Mouse (Mus musculus): Measurements from ENCODE around the gene Blvrb.
"Not testable (repeated sequence)": the region's sequence is repeated elsewhere in the genome, so short reads cannot be mapped to it uniquely, and the experiment has no call there.

Gene Blvrb

DNA sequence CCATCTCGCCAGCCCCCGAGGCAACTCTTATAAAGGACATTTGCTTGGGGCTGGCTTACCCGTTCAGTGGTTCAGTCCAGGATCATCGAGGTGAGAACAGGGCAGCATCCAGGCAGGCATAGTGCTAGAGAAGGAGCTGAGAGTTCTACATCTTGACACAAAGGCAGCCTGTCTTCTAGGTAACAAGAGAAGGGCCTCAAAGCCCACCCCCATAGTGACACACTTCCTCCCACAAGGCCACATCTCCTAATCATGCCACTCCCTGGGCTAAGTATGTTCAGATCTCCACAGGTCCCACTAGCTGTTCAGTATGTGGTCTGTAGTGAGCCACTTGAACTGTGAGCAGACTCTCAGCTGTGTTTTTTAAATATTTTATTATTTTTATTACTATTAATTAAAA is 36.1 kb downstream of the Blvrb start:
- DNase-seq (ENCODE audit: low spot score) = no peak

DNA sequence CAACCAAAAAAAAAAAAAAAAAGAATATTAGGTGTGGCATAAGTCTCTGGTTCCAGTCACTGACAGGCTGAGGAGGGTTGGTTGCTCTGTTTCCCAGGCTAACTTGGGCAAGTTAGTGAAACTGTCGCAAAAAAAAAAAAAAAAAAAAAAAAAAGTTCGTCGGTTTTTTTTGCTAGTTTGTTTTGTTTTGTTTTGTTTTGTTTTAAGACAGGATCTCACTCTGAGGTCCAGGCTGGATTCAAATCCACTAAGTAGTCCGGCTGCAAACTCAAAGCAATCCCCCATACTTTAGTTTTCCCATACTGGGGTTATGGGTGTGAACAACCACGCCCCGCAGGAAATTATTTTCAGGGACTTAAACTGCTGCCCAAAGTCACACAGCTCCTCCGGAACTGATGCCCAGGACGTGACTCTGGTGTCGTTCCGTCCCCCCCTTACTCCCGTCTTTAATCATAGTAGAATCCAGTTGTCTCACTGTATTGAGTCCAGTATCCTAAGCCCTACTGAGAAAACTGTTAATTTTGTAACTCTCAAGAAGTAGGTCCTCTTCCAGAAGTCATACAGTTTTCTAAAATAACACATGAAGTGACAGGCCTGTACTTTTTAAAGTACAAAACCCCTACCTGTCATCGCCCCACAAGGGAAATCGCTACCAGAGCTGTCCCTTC is 38.5 kb downstream of the Blvrb start:
- no peak for DNase-seq (ENCODE audit: low spot score)

DNA sequence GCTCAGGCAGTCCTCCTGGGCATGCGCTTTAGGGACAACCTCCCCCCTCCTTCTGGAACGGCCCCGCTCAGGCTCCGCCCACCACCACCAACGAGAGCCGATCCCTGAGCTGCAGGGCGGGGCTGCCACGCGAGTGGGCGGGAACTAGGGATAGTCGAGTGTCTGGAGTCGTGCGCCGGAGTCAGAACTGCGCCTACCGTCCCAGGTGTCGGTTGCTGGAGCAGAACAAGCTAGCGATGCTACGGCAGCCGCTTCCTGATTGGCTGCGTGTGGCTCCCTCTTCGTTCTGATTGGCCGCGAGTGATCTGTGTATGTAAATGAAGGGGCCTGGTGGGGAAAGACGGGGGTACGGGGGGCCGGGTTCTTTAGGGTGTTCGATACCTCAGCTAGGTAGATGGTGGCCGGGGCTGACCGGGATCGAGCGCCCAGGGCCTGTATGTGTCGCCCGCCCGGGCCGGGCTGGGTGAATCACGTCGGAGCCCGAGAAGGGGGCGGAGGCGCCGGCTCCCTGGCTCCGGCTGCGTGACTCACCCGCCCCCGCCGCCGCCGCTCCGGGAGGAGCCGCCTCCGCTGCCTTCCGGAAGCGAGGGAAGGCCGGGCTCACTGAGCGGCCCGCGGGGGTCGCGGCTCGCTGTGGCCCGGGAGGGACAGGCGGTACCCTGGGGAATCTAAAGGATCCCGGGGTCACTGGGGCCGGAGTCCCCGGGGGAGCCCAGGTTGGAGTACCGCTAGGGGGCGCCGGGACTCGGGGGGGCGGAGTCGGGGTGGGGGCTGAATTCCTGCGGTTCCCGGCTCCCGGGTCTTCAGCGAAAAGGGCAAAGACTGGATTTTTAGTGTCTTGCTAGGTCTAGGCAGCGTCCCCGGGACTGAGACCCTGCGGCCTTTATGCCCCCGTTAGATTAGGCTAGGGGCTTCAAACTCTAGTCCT is 39.3 kb downstream of the Blvrb start, which contains the start of gene Sertad1:
Gene Sertad1, plus strand, starts transcription at position 141 of the 928 bp plus-strand sequence.
- peak; percentile 100 for DNase-seq (ENCODE audit: low spot score)

DNA sequence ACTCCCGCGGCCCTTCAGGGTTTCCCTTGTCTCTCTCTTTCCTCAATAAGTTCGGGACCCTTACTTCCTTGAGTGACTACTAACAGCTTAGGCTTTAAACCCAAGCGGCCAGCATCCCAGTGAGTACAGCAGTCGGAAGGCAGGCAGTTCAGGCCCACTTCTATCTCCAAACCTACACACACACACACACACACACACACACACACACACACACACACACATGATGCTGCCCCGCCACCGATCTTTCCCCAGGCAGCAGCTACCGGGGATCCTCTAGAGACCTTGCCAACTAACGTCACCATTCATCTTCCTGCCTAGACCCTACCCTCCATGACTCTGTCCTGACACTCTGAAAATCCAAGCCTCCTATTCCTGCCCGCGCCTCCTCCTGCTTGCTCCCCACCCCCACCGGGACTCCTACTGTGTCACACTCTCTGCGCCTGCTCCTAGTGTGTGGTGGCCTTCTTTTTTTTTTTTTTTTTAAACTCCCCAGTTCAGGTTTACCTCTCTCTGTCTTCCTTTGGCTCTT is 40.0 kb downstream of the Blvrb start:
- peak; percentile 43 for DNase-seq (ENCODE audit: low spot score)

DNA sequence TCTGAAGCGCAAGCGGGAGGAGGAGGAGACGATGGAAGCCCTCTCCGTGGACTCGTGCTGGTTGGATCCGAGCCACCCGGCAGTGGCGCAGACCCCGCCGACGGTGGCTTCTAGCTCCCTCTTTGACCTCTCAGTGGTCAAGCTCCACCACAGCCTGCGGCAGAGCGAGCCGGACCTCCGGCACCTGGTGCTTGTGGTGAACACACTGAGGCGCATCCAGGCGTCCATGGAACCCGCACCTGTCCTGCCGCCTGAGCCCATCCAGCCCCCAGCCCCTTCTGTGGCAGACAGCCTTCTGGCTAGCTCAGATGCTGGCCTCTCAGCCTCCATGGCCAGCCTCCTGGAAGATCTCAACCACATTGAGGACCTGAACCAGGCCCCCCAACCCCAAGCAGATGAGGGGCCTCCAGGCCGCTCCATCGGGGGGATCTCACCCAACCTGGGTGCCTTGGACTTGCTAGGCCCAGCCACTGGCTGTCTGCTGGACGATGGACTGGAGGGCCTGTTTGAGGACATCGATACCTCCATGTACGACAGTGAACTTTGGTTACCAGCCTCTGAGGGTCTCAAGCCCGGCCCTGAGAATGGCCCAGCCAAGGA is 41.6 kb downstream of the Blvrb start:
- no peak for DNase-seq (ENCODE audit: low spot score)

DNA sequence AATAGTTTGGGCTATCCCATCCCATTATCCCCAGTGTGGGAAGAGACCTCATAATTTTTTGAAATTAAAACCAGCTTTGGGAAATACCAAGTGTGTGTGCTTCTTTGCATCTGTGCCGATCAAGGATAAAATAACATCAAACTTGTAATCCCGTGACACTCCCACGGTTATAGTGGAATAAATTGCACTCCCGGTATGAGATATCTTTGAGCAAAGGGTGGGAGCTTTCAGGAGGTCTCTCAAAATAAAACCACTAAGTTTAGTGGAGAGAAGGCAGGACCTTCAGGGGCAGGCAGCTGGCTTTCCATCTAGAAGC is 42.4 kb downstream of the Blvrb start:
- DNase-seq (ENCODE audit: low spot score) = no peak

DNA sequence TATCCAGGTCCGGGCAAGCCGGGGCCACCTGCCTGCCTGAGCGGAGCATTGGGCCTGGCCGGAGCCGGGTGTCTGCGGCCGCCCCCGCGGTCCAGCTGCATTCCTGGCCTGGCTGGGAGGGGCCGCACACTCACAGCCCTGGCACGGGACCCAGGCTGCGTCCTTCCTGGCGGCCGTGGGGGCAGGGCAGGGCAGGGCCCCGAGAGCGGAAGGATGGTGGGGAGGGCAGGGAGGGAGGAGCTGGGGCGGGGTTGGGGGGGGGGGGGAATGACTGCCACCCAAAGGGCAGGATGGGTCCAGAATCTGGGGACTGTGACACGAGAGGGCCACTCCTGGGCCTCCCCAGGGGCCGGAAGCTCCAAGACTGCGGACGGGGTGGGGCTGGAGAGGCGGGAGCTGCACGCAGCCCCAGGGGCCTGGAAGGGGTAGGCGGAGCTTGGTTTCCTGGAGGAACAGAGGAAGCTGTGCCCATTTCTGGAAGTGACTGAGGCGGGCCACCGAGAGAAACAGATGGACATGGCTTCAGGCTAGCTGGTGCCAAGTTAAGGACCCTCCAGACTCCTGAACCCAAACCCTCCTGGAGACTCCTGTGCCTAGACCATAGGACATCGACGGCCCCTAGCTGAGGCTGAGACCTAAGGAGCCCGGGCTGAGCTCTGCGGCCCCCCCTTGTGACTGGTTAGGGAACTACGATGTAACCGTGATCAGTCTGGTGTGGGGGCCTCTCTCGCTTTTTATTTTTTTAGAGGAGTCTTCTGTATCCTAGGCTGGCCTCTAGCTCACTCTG is 43.0 kb downstream of the Blvrb start:
- DNase-seq (ENCODE audit: low spot score) = peak; percentile 90

DNA sequence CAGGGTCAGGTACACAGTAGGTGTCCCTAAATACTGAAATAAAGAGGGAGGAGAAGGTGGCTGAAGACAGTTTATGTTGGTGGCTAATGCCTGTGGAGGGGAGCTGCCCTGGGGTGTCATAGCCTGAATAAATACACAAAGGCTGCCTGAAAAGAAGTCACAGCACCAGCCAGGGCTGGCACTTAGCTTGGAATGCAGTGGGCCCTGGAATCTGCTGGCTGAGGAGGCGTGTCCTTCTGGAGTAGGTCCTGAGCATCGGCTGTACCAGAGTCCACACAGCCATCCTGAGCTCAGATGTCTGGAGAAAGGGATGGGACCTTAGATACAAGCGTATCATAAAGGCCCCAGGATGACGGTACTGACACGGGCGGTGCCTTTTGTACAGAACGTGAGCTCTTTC is 44.1 kb downstream of the Blvrb start:
- DNase-seq (ENCODE audit: low spot score) = no peak

DNA sequence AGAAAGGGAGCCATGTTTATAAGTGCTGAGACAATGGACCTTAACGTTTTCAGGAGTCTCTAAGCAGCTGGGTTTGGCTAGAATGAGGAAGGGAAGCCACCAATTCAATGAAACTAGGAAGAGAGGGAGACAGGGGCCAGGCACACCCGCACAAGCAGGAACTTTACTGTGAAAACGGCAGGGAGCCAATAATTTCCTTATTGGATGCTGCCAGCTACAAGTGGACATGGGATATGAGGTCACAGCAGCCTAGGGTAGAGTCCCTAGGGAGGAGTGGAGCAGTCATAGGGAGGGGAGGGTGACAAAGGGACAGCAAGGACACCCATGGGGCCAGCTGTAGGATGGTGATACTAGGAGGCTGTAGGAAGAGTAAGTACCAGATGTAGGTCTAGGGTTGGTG is 45.2 kb downstream of the Blvrb start:
- DNase-seq (ENCODE audit: low spot score) = no peak

DNA sequence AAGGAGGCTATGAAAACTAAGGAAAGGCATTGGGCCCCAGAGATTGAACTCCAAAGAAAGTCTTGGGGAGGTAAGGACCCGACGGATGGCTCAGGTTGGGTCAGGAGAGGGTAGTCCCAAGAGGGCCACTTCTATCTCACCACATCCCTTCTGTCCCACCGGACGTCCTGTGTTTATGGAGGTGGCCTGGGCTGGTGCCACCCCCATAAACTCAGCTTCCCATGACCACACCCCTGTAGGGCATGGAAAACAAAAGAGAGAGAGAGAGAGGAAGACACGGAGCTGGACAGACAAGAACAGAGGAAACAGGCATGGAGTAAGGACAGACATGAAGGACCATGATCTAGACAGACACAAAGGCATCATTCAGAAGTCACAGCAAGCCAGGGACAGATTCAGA is 45.7 kb downstream of the Blvrb start:
- no peak for DNase-seq (ENCODE audit: low spot score)

DNA sequence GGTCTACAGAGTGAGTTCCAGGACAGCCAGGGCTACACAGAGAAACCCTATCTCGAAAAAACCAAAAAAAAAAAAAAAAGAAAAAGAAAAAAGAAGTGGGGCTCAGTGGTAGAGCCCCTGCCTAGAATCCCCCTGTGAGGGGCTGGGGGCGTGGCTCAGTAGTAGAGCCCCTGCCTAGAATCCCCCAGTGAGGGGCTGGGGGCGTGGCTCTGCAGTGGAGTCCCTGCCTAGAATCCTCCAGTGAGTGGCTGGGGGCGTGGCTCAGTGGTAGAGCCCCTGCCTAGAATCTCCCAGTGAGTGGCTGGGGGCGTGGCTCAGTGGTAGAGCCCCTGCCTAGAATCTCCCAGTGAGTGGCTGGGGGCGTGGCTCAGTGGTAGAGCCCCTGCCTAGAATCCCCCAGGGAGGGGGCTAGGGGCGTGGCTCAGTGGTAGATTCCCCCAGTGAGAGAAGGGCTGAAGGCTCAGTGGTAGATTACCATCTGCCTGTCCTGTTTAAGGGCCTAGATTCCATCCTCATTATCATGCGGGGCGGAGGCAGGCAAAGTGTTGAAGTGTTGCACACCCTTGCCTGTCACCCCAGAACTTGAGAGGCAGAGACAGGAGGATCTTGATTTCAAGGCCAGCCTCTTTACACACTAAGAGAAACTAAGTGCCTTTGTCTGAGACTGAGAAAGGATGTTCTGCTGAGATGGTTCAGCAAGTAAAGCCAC is 47.0 kb downstream of the Blvrb start:
- DNase-seq (ENCODE audit: low spot score) = not testable (repeated sequence)

DNA sequence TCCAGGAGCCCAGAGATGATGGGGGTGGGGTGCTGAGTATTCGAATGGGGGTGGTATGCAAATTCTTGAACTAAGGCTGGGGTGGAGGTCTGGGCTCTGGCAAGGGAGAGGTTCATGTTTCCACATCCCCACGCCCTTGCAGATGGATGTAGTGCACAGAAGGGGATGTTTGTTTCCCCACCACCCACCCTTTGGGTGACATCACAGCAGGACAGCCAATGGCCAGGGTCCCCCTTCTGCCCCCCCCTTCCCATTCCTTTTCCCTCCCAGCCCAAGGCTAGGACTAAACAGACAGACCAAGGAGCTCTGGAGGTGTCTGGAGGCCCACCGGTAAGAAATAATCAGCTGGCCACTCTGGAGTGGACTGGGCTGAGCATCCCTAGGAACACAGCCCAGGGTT is 51.3 kb downstream of the Blvrb start, which contains the start of gene Prx:
Gene Prx, plus strand, starts transcription at position 289 of the 400 bp plus-strand sequence.
- DNase-seq (ENCODE audit: low spot score) = no peak

DNA sequence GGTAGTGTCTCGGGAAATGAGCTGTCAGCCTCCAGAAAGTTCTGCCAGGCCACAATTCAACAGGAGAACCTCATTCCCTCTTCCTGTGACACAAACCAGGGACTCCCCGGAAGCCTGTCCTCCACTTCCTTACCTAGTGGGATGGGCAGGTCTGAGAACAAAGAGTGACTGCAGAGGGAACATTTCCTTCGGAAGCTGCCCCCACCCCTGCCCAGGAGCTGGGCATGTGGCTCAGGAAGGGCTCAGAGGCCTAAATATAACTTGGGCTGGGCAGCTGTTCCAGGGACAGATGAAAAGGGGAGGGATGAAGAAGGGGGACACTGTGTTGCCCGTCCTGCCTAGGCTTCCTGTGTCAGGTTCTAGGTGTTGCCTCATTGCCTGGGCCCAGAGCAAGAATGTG is 53.8 kb downstream of the Blvrb start:
- DNase-seq (ENCODE audit: low spot score) = no peak

DNA sequence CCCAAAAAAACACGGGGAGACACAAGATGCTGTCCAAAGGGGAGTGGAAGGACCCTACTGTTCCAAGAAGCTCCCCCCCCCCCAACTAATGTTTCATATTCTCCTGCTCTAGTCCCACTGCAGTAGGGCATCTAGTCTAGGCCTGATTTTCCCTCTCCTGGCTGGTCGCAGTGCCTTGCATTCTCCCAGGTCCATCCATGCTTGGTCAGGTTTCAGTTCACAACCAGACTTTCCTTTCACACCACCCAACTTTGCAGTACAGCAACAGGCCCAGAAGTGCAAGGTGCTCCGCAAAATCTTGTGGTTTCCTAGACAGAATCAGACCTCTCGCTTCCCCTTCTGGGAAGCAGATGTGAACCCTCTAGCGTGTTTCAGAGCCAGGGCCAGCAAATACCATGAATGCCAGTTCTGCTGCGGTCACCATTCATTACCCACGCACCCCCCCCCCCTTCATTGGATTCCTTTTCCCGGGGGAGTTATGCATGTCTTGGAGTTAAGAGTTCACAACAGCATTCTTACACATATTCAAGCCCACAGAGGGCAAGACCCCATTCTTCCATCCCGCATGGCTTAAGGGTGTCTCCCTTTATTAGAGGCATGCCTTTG is 59.1 kb downstream of the Blvrb start:
- peak; percentile 60 for DNase-seq (ENCODE audit: low spot score)

DNA sequence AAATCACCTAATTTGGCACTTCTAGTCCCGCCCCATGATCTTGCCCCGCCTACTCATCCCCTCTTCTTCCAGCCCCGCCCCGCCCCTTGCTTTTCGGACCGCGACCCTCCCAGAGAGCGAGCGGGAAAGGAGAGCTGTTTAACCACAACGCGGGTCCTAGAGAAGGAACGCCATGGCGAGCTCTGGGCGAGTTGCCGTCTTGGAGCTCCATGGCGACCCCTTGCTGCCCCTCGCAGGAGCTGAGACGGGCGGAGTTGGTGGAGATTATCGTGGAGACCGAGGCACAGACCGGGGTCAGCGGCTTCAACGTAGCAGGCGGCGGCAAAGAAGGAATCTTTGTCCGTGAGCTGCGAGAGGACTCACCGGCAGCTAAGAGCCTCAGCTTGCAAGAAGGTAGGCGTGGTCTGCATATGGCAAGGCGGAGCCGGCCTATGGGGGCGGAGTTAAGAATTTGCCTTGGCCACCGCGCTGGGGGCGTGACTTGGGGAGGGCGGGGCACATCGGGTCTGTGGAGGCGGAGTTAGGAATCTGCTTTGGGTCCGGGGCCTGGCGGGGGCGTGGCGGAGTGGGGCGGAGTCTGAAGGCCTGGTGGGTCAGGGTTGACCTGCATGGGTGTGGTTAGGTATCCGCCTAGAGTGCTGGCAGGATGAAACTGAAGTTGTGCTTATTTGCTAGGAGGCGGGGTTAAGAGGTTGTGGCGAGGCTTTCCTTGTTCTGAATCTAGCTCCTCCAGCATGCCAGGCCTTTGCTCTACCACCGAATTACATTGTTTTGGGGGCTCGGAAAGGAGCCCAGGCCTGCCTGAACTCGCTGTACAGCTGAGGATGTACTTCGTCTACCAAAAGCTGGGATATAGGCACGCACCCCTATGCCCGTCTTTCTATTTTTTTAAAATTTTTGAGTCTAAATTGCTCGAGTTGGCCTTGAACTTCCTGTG is 60.2 kb downstream of the Blvrb start:
- peak; percentile 99 for DNase-seq (ENCODE audit: low spot score)

DNA sequence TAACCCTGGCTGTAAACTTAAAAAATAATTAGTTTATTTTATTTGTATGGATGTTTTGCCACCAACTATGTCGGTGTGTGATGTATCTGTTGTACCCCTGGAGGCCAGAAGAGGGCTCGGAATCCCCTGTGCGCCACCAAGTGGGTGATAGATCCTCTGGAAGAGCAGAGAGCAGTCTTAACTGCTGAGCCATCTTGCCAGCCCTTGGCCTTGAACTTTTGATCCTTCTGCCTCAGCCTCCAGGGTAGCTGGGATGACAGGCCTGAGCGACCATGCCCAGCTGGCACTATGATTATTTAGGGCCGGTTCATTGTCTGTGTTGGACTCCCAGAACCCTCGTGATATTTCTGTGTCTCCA is 60.8 kb downstream of the Blvrb start:
- peak; percentile 79 for DNase-seq (ENCODE audit: low spot score)

DNA sequence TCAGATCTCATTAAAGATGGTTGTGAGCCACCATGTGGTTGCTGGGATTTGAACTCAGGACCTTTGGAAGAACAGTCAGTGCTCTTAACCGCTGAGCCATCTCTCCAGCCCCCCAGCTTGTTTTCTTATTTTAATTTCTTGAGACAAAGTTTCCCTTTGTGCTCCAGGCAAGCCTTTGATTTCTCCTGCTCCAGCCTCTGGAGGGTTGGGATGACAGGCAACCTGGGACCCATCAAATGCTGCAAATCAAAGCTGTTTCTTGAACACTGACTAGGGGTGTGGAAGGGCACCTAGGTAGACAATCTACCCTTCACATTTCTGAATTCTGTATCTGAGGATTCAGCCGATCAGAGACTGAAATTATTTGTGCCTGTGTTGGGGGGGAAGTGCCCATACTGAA is 63.0 kb downstream of the Blvrb start:
- no peak for DNase-seq (ENCODE audit: low spot score)

DNA sequence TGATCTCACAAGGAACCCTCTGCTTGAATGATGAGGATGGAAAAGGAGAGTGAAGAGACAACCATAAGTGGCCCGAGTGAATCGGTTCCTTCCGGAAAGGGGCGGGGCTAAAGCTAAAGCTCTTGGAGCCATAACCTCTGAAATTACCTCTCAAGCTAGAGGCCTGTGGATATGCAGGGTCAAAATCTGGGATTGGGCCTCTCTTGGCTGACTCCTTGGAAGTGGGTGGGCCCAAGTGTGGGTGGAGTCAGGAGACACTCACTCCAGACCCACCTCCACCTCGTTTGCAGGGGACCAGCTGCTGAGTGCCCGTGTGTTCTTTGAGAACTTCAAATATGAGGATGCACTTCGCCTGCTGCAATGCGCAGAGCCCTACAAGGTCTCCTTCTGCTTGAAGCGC is 67.2 kb downstream of the Blvrb start:
- no peak for DNase-seq (ENCODE audit: low spot score)
